Mouse (Mus musculus): ENCODE data around the gene Hint2.

DNA sequence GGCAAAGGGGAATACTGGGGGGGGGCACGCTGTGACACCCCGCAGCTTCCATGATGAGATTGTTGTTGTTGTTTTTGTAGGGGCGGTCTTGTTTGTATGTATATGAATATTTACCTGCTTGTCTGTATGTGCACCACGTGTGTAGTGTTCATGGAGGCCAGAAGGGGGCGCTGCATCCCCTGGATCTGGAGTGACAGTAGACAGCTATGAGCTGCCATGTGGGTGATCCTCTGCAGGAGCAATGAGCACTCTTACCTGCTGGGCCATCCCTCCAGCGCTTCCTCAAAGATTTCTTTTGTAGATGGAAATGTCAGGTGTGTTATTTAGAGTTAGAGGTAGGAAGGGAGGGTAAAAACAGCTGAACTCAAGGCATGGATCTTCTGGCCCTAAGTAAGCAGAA lies 47.2 kb upstream of the Hint2 start:
- TF ChIP-seq CTCF (IDR thresholded peaks at IDR 0.05; ENCODE audit: low read depth), result peak; percentile 62
- no peak for TF ChIP-seq EP300 (IDR thresholded peaks at IDR 0.05; ENCODE audit: low read depth)

Measured in liver, postnatal 0 days (tissue).